Mouse (Mus musculus): Measurements from ENCODE around the gene Prss35.

The Prss35 gene

GRCm38 (mm10) chr9:86800600-86801163 is 57.2 kb downstream of the Prss35 start:
- DNase-seq: peak; percentile 74

Measured in embryo, embryonic 11 days (tissue).